Mouse (Mus musculus) activated CD4-positive, CD25-positive, alpha-beta regulatory T cell, adult 9 weeks (primary cell): Measurements from ENCODE around the gene Aifm3. TPM values are rescaled to one million over a fixed set of nuclear protein-coding genes. Genes with fewer than 3 reads are reported as not detected.

ENCODE experiments used
- polyA plus RNA-seq: library from polyadenylated mRNA; unstranded; fragments of 100-300 nt; shearing (Covaris generic); gene quantifications from one replicate; pipeline ENCODE4 v1.2.1, GENCODE M21; 2017

Gene Aifm3
- not detected for polyA plus RNA-seq

DNA sequence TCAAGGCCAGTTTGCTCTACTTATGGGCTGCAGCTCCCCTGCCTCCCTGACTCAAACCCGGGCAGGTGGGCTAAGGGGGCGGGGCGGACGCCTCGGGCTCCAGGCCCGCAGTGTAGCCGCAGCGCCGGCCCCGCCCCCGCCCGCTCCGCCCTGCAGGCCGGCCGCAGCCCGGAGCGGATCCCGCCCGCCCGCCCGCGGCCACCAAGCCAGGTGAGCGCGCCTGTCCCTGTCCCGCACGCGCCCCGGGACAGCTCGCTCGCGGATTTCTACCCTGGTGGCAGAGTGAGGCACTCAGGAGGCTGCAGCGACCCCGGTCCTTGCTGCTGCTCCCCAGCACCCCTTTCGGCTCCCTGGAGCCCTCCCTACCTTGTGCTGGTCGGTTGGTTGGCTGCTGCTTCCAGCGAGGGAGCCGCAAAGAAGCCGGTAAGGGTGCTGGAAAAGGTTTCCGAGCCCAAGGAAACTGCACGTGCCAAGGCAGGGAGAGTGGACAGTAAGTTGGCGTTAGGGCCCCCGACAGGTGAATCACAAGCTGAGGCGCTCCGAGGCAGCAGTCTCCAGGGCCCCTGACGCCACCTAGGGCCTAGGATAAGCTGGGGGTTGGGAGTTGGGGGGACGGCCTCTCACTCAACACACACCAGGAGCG, at the start of gene Aifm3:
Aifm3 (plus strand) TSS at position 143 of the 643 bp plus-strand sequence.

DNA sequence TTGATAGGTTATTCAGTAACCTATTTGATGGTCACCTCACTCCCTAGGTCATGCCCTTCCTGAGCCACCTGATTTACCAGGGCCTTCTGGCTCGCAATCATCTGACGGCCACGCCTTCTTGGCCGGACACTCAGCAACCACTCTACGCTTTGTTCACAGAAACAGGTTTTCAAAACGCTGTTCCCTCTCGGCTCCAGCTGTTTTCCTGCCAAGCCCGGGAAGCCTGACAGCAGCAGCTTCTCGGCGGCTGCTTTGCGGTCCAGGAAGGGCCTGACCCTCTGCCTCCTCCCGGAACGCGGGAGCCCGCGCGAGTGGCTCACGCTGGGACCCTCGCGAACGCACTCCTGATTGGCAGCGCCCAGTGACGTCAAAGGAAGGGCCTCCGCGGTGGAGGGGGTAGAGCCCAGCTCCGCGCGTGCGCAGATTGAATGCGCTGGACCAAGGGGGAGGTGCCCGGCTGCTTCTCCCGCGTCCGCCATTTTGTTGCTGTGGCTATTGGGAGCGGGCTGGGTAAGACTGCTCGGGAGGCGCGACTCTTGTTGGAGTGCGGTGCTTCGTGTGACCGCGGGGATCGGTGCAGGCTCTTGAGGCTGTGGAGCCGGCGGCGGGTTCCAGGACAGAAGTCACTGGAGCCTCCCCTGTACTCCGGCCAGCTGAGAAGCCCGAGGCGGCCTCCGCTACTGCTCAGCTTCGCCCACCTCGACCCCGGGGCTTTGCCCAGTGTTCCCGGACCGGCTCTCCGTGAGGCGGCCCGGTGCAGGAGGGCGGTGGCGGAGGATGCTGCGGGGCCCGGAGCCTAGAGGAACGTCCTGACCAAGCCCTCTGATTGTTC, 37.7 kb upstream of the Aifm3 start, which contains the start of gene Crkl:
Crkl (plus strand) TSS at position 447 of the 832 bp plus-strand sequence.

GRCm38 (mm10) chr16:17508546-17509239, 19.3 kb downstream of the Aifm3 start, which contains the start of gene Lztr1:
Lztr1 (plus strand) TSS chr16:17508688.

GRCm38 (mm10) chr16:17530640-17531288, 41.4 kb downstream of the Aifm3 start, which contains the start of gene Thap7:
Thap7 (minus strand) TSS chr16:17531136.

Other genes starting within 250 kb of the Aifm3 start
- gene Tmem191c, start 213.5 kb upstream of the Aifm3 start, polyA plus RNA-seq, result 106 TPM
- 0.31 TPM for gene Serpind1, start 158.2 kb upstream of the Aifm3 start, polyA plus RNA-seq
- 23.1 TPM for gene Snap29, start 83.6 kb upstream of the Aifm3 start, polyA plus RNA-seq
- gene Pi4ka, start 83.3 kb upstream of the Aifm3 start, polyA plus RNA-seq, result 33.9 TPM
- 94.8 TPM for gene Crkl, start 37.6 kb upstream of the Aifm3 start, polyA plus RNA-seq
- gene Lztr1, start 19.1 kb downstream of the Aifm3 start, polyA plus RNA-seq, result 67.0 TPM
- gene Thap7, start 41.5 kb downstream of the Aifm3 start, polyA plus RNA-seq, result 82.1 TPM
- gene Lrrc74b, start 71.6 kb downstream of the Aifm3 start, polyA plus RNA-seq, result not detected
- gene P2rx6, start 72.3 kb downstream of the Aifm3 start, polyA plus RNA-seq, result not detected
- gene Slc7a4, start 93.6 kb downstream of the Aifm3 start, polyA plus RNA-seq, result 1.1 TPM
- gene Smpd4, start 129.7 kb downstream of the Aifm3 start, polyA plus RNA-seq, result 23.7 TPM
- gene Ccdc74a, start 156.9 kb downstream of the Aifm3 start, polyA plus RNA-seq, result 0.67 TPM
- gene Med15, start 243.3 kb downstream of the Aifm3 start, polyA plus RNA-seq, result 167 TPM